Mouse (Mus musculus) liver, embryonic 14.5 days (tissue): ENCODE data around the gene Stra8. TPM values are rescaled to one million over a fixed set of nuclear protein-coding genes. Genes with fewer than 3 reads are reported as not detected.

Experiments used
- ATAC-seq: fragments of 200-750 bp; cut with Nextera tagmentation; 2 replicates; pipeline ENCODE4 v1.8.0; 2017; ENCODE audit warnings: moderate number of reproducible peaks, mild to moderate bottlenecking, moderate library complexity; ENCODE audit not compliant: insufficient read depth
- DNase-seq, 3 experiments: peaks; one replicate each; pipeline ENCODE4 v3.0.0-alpha.2; 2012 to 2013; ENCODE audit warnings: low read depth in 3 of 3, low spot score in 3 of 3
- H3K27ac ChIP-seq: fragments of 300-500 bp; sonication (generic); 2 replicates; pipeline ENCODE4 v1.5.1; 2014; ENCODE audit warnings: moderate library complexity, mild to moderate bottlenecking, control low read depth, inconsistent platforms
- H3K27me3 ChIP-seq: fragments of 300-500 bp; sonication (generic); 2 replicates; pipeline ENCODE4 v1.6.1; 2014; ENCODE audit warnings: mild to moderate bottlenecking, low read length, moderate library complexity; ENCODE audit not compliant: control insufficient read depth, insufficient read depth
- H3K36me3 ChIP-seq: fragments of 300-500 bp; sonication (generic); replicated peaks from 2 replicates; pipeline ENCODE4 v1.6.1; 2014; ENCODE audit warnings: low read depth; ENCODE audit not compliant: control insufficient read depth, insufficient read depth
- H3K4me1 ChIP-seq, 2 experiments: fragments of 200-500 bp in 1 of 2; fragments of 300-500 bp in 1 of 2; sonication (generic) in 1 of 2; replicated peaks; 2 replicates each; pipeline ENCODE4 v1.6.1; 2012 to 2014; ENCODE audit warnings: antibody characterized with exemption in 1 of 2, inconsistent platforms in 1 of 2, low read length in 1 of 2; ENCODE audit not compliant: control insufficient read depth in 2 of 2, insufficient read depth in 2 of 2
- H3K4me2 ChIP-seq: fragments of 300-500 bp; sonication (generic); 2 replicates; pipeline ENCODE4 v1.6.1; 2014; ENCODE audit warnings: low read depth, mild to moderate bottlenecking, control low read depth, moderate library complexity
- H3K4me3 ChIP-seq, 2 experiments: fragments of 200-500 bp in 1 of 2; fragments of 300-500 bp in 1 of 2; sonication (generic) in 1 of 2; 2 replicates each; pipeline ENCODE4 v1.5.1; 2012 to 2014; ENCODE audit warnings: low read depth in 2 of 2, low read length in 2 of 2, mild to moderate bottlenecking in 2 of 2, control low read depth in 1 of 2, inconsistent platforms in 1 of 2, moderate library complexity in 1 of 2; ENCODE audit not compliant: insufficient read depth in 1 of 2
- H3K9ac ChIP-seq: fragments of 300-500 bp; sonication (generic); replicated peaks from 2 replicates; pipeline ENCODE4 v1.6.1; 2014; ENCODE audit warnings: mild to moderate bottlenecking, control low read depth, moderate library complexity
- H3K9me3 ChIP-seq: fragments of 300-500 bp; sonication (generic); 2 replicates; pipeline ENCODE4 v1.6.1; 2016; ENCODE audit warnings: low read length, mixed read lengths; ENCODE audit not compliant: control insufficient read depth
- CTCF ChIP-seq: IDR thresholded peaks from 2 replicates; pipeline ENCODE4 v1.5.1; 2016; ENCODE audit warnings: antibody characterized with exemption, low read depth, control low read depth
- EP300 ChIP-seq: IDR thresholded peaks from 2 replicates; pipeline ENCODE4 v1.6.1; 2016; ENCODE audit warnings: antibody characterized with exemption, low read depth
- WGBS: fragments of 180-500 bp; shearing (Covaris S2); extraction: QIAGEN DNeasy Blood & Tissue Kit; methylation state at CpG from one replicate; pipeline ENCODE4 v1.1.7; 2014; ENCODE audit not compliant: insufficient replicate concordance; 5-methylcytosine and 5-hydroxymethylcytosine counted together
- polyA plus RNA-seq, 2 experiments: library from polyadenylated mRNA; depleted of rRNA in 1 of 2; stranded (reverse) in 1 of 2; unstranded in 1 of 2; fragments of >200 nt; fragmentation: Nextera tagmentation in 1 of 2; extraction: Ambion mirVana in 1 of 2; gene quantifications; 2 replicates each; pipeline versions ENCODE4 v1.2.1 to v1.2.3; 2012 to 2014

The Stra8 gene
- polyA plus RNA-seq, 2 experiments = not detected

- Histone ChIP-seq H3K27ac (peak overlapping the region; percentile 98), H3K4me3 (peak overlapping the region; percentile 26 to 32; a peak in 3 of 4 replicates), H3K9ac (peak overlapping the region; percentile 62), H3K4me2 (peak overlapping the region; percentile 87), H3K36me3 (peaks cover 73% of the 10 kb centered on the region), H3K9me3 (no peaks in the 10 kb centered on the region), H3K4me1 (peaks cover 47% of the 10 kb centered on the region in 2 experiments), H3K27me3 (no peaks in the 10 kb centered on the region)
- DNase-seq (no peak), ATAC-seq (no peak)
- WGBS = 83% methylated on average over 4 of the region's 4 CpGs
- TF ChIP-seq CTCF (no peak), EP300 (no peak)
These were observed 13.3 kb upstream of the Stra8 start for GRCm38 (mm10) chr6:34906661-34907060.

DNA sequence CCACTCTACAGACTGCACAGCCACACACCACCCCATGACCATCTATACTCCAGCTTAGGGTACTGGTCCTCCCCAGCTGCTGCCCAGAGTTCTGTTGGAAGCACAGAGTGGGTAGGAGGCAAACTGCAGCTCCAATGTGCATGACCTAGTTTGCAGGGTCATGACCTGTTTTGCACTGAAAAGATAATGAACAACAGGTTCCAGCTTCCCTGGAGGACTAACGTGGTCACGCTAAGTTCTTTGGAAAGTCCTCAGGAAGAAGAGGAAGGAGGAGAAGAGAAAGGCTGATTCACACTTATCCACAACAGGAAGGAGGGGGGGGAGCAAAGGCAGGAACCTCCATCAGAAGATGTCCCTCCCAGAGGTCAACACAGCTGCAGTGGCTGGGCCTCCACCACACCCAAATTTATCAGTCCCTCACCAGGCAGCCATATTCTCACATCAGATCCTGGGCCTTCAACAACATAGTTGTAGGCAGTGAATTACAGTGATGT, 12.8 kb upstream of the Stra8 start:
- TF ChIP-seq EP300 (peak; percentile 75), CTCF (no peak)
- 19% methylated on average over 2 of the region's 2 CpGs for WGBS
- Histone ChIP-seq H3K9ac (peak overlapping the region; percentile 62), H3K4me3 (peak overlapping the region; percentile 26 to 36), H3K4me2 (peak overlapping the region; percentile 87), H3K27me3 (no peaks in the 10 kb centered on the region), H3K36me3 (peaks cover 67% of the 10 kb centered on the region), H3K4me1 (peaks cover 47 to 50% of the 10 kb centered on the region in 2 experiments), H3K27ac (peak overlapping the region; percentile 98), H3K9me3 (no peaks in the 10 kb centered on the region)
- ATAC-seq (peak; percentile 80), DNase-seq (peak; percentile 72 to 77 (median 74))

GRCm38 (mm10) chr6:34907696-34908260, 12.2 kb upstream of the Stra8 start:
- Histone ChIP-seq H3K4me1 (peaks cover 47 to 52% of the 10 kb centered on the region in 2 experiments), H3K36me3 (peaks cover 61% of the 10 kb centered on the region), H3K9me3 (no peaks in the 10 kb centered on the region), H3K27ac (peak overlapping the region; percentile 98), H3K9ac (peak overlapping the region; percentile 62), H3K27me3 (no peaks in the 10 kb centered on the region), H3K4me2 (peak overlapping the region; percentile 87), H3K4me3 (peak overlapping the region; percentile 31 to 36)
- WGBS = 61% methylated on average over 18 of the region's 18 CpGs
- TF ChIP-seq CTCF = 0 out of 2 replicates have a peak, but pooled peaks have one; percentile 3
- no peak; the same call in 1 of the 2 replicates for TF ChIP-seq EP300
- ATAC-seq (peak; percentile 40), DNase-seq (no peak)

- Histone ChIP-seq H3K27me3 (no peaks in the 10 kb centered on the region), H3K4me1 (peaks cover 46 to 53% of the 10 kb centered on the region in 2 experiments), H3K36me3 (peaks cover 41% of the 10 kb centered on the region), H3K9ac (peak overlapping the region; percentile 79), H3K27ac (peak overlapping the region; percentile 62), H3K9me3 (no peaks in the 10 kb centered on the region), H3K4me2 (peak overlapping the region; percentile 87), H3K4me3 (peak overlapping the region; percentile 74 to 95)
- no peak for TF ChIP-seq CTCF
- TF ChIP-seq EP300 = no peak
- ATAC-seq (no peak), DNase-seq (no peak)
- 40% methylated on average over 8 of the region's 8 CpGs for WGBS
These were observed 10.2 kb upstream of the Stra8 start for GRCm38 (mm10) chr6:34909631-34910345.
